Mouse (Mus musculus) heart, postnatal 36 days (tissue): Measurements from ENCODE around the gene Abcc10. TPM values are rescaled to one million over a fixed set of nuclear protein-coding genes. Genes with fewer than 3 reads are reported as not detected.
A peak's percentile ranks its signal among the peaks of the same experiment; 100 is the strongest.

Experiments
- DNase-seq, 2 experiments: peaks; one replicate each; pipeline ENCODE4 v3.0.0; 2021 to 2022
- intact Hi-C: fragments of 180-260 bp; cut with DNase I; formaldehyde crosslinking; loops from one replicate; pipeline ENCODE4 v1.15.1; 2025
- total RNA-seq, 2 experiments: library from RNA; stranded (reverse); gene quantifications; 2 replicates each; pipeline ENCODE4 v1.2.3; 2021

Abcc10 gene
- total RNA-seq, 2 experiments from 2014 or later: 3.8 to 4.9 TPM

DNA sequence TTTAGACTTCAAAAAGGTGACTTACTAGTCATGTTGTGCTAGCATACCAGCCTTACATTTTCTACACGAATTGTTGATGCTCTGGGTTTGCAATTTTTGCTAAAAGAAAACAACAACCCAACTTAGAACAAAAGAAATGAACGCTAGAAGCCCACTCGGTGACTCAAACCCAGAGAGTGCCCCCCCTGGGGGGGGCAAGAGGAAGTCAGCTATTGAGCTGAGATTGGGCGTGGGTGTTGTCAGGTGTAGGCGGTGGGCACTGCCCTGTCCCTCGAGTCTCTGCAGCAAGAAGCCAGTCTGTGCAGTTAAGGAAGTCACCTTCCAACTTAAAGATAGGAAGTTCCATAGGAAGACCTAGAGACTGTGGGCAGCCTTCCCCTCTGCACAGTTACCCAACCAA is 31.6 kb downstream of the Abcc10 start:
- DNase-seq: no peak
- intact Hi-C loops: no loop called here

DNA sequence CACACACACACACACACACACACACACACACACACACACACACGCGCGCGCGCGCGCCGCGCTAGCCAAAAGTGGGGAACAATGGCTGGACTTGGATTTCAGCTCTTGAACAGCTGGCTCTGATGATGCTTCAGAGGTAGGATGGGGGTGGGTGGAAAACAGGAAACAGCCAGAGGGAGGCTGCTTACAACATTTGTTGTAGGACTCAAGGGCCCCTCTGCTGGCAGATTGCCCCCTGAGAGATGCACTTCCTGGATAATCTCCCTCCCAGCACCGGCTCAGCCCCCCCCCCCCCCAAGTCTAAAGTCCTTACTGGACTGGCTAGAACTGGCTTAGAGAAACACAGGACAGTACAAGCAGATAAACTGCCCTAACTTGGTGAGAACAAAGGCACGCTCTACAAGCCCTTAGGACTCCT is 40.5 kb downstream of the Abcc10 start:
- intact Hi-C loops: no loop called here

DNA sequence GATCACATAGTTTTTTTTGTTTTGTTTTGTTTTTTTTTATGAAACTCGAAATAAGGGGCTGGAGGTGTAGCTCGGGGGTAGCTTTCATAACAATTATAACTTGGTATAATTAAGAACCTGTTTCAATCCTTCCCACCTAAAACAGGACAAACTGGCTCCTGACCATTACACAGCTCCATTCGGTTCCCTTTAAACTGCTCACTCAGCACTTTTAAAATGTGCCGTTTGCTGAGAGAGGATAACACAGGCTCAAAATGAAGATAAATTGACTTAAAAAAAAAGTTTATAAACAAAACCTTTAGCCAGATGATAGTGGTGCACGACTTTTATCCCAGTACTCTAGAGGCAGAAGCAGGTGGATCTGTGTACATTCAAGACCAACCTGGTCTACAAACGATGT is 42.7 kb downstream of the Abcc10 start:
- intact Hi-C loops: no loop called here

More for the DNA sequence above, 40.5 kb downstream of the Abcc10 start:
- DNase-seq: peak; percentile 56 to 63

DNA sequence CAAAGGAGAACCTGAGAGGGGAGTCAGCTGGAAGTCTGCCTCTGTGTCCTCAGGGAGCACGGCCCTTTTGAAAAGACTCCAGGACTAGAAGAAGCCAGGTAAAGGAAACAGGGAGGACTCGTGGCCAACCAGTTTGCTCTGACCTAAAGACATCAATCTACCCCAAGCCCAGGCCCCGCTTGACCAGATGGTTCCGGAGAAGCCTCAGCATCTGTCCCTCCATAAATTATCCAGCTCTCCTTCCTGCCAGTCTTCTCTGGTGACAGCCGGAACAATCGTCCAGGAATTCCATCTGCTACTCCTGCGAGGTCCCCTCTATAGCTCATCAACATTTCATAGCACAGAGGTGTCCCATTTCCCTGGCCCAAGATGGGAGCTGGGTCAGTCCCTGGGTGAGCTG is 43.5 kb downstream of the Abcc10 start:
- no peak for DNase-seq

More for the DNA sequence above, 42.7 kb downstream of the Abcc10 start:
- DNase-seq: no peak

GRCm38 (mm10) chr17:46283911-46284310 is 44.2 kb downstream of the Abcc10 start:
- intact Hi-C loops: no loop called here
- no peak for DNase-seq

More for the DNA sequence above, 43.5 kb downstream of the Abcc10 start:
- intact Hi-C loops: no loop called here

GRCm38 (mm10) chr17:46283140-46283539 is 45.0 kb downstream of the Abcc10 start:
- no peak for DNase-seq
- intact Hi-C loops: no loop called here

DNA sequence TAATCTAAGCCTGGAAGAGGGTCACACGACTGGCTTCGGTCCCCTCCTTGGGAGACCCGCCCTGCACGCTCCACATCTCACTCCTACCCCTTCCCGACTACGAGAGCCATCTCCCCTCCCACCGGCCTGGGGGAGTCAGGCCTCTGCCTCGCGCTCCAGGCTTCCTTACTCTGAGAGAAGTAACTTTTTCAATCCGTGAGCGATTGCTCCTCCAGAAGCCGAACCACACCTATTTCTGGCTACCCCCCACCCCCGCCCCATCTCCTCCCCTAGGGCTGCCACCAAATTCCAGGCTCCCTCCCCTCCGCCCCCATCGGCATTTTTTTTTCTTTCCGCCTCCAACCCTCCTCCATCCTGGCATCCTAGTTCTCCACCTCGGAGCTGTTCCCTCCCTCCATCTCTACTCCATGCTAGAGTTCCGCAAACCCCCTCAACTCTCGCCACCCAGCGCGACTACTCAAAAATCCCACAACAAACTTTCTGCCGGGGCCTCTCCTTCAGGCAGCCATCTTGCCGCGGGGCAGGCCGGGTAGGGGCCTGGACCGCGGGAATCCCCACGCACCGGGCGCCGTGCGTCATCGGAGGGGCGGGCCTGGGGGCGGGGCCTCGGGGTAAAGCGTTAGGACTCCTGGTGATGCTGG is 45.5 kb downstream of the Abcc10 start, which contains the start of gene Tjap1:
Gene Tjap1 (minus strand): TSS at position 544 of the 641 bp plus-strand sequence.
- intact Hi-C loops: no loop called here

GRCm38 (mm10) chr17:46278011-46278765 is 50.0 kb downstream of the Abcc10 start:
- DNase-seq: no peak
- intact Hi-C loops: no loop called here

More for the DNA sequence above, 45.5 kb downstream of the Abcc10 start, which contains the start of gene Tjap1:
- peak; percentile 84 for DNase-seq

DNA sequence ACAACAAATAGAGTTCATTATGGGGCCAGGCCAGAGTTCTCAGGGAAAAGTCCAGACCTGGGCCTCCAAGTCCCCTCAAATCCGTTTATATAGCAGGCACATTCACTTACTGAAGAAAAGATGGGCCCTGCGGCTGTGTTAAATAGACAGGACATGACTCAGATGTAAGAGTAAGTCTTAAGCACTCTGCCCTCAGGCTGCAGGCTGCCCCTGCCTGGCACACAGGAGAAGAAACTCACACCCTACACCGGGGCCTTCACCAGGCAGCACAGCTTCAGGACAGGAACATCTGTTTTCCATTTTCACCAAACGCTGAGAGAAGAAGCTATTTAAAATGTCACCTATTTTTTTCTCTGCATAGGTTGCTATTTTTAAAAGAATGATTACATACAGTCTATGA is 50.6 kb downstream of the Abcc10 start:
- DNase-seq: no peak
- intact Hi-C loops: no loop called here

DNA sequence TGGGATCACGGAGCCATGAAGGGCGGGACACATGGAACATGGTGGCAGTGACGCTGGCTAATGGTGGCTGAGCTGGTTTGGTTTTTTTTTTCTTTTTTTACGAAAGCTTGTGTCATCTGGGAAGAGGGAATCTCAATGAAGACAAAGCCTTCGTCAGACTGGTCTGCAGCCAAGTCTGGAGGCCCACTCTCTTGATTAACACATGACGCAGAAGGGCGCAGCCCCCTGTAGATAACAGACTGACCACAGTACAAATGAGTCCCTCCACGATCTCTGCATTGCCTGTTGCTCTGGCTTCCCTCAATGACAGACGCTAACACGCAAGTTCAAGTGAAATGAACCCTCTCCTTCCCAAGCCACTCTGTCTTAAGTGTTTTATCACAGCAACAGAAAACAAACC is 52.6 kb downstream of the Abcc10 start:
- DNase-seq: no peak
- intact Hi-C loops: no loop called here

DNA sequence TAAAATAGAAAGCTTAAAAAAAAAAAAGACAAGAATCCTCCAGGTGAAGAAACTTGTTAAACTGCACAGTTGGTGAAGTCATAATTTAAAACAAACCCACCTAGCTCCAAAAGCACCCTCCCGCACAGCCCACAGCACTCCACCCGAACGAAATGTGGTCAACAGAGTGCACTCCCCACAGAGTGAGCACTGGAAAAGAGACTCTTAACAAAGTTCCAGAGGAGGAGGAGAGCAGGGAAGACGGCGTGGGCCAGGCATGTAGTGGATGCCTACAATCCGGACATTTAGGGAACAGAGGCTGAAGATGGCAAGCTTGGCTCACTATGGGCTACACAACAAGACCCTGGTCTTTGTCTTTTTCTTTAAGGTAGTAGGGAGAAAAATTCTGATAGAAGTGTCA is 53.1 kb downstream of the Abcc10 start:
- intact Hi-C loops: no loop called here
- DNase-seq: no peak

DNA sequence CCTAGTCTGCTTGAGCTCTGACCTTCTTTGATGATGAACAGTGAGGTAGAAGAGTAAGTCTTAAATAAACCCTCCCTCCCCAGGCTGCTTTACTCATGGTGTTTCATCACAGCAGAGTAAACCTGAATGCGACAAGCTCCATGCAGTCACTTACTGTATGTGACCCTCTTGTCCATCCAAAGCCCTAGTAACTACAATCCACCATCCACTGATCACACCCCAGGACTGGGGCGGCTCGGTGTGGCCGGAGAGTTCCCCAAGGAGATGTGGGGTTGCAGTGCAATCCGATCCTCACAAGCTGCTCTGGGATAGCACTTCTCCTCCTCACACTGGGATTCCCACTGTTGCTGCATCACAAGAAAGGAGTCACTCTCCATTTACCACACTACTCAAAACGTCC is 53.7 kb downstream of the Abcc10 start:
- DNase-seq: no peak
- intact Hi-C loops: no loop called here

DNA sequence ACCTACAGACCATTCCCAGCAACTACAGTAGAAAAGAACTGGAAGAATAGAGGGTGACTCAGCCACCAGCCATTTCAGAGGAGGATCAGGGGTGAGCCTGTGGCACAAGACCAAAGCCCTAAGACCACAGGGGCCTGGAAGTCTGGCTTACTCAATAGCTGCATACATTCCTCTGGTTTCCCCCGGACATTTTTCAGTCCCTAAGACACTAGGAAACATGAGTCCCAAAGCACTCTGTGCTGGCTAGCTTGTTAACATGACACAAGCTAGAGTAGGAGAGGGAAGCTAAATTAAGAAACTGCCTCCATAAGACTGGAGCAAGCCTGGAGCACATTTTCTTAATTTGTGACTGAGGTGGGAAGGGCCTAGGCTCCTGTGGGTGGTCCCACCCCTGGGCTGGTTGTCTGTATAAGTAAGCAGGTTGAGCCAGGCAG is 54.3 kb downstream of the Abcc10 start:
- DNase-seq: no peak

GRCm38 (mm10) chr17:46272675-46273074 is 55.5 kb downstream of the Abcc10 start:
- intact Hi-C loops: no loop called here
- peak in 1 of 2 experiments; percentile 36 for DNase-seq

More for the DNA sequence above, 54.3 kb downstream of the Abcc10 start:
- intact Hi-C loops: no loop called here

DNA sequence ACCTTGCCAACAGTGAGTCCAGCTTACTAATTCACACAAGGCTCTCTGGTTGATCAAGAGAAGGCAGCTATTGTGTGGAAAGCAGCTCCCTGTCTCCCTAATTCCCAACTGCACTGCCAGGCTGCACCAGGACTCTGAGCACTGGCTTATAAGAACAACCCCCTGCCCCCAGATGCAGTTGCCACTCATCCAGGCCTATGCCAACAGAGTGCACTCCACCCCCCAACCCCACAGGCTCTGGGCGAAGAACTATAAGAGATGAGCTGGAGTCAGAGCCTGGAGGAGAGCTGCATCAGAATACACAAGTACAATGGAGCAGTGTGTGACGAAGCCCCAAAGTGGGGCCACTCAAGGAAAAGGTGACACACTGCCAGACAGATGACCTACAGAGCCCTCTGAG is 56.1 kb downstream of the Abcc10 start:
- DNase-seq: peak in 1 of 2 experiments; percentile 2
- intact Hi-C loops: no loop called here

DNA sequence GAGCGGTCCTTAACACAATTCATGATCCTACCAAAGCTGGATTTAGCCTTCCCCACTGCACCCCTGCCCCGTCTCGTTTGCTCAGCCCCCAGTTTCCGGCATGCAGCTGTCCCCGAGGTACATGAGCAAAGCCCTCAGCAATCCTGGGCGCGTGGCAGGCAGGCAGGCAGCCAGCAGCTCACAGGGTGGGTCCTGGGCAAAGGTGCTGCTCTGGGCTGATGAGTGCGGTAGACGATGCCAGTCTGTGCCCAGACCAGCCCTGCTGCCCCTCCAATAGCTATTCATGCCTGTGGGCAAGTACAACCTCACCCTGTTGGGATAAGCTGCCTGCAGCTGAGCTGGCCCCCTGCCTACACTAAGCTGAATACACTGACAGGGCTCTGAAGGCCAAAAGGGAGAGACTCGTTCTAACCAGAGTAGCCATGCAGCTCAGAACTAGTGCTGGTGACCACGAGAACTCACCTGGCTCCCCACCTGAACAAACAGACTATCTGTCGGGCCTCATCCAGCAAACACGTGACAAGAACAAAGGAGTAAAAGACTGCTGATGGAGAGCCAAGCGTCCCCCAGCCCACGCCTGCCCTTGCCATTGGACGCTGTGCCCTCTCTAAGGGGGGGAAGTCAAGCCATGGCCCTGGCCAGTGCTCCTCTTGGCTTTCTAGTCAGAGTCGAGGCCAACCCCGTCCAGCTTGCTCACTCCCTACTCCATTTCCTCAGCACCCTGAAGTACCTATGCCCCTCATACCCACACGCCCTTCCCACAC is 58.2 kb downstream of the Abcc10 start:
- intact Hi-C loops: loop anchor here (5.0 kb wide), 1 partner anchor 112 kb away; the partner anchor contains the start of gene Zfp318
- peak; percentile 50 to 58 for DNase-seq

DNA sequence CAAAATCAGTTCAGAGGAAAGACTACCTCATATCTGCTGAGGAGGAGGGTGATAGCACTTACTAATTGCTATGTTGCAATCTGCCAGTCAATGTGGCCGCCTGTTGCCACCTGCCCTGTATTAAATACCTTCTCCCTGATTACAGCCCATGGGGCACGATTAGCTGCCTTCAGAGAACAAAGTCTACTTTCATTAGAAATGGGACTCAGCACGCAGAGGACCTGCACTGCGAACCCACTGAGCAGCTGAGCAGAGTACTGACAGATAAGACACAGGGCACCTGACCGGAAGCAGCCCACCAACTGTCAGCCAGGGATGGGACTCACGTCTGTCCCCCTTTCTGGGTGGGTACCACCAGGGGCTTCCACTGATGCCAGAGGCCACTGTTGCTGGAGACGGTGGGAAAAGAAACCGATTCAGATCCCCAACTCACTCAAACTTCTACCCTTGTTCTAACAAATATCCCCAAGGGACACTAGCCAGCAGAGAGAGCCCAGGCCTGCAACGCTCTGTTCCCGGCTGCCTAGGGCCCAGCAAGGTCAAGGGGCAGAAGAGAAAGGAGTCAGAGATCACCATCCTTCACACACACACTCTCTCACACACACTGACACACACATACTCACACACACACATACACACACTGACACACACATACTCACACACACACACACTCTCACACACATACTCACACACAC is 60.0 kb downstream of the Abcc10 start:
- no peak for DNase-seq
- intact Hi-C loops: loop anchor here (5.0 kb wide), 1 partner anchor 114 kb away; the partner anchor contains the start of gene Zfp318

- intact Hi-C loops: loop anchor here (5.0 kb wide), 1 partner anchor 115 kb away; the partner anchor contains the start of gene Zfp318
- DNase-seq: no peak
These were observed 60.6 kb downstream of the Abcc10 start for GRCm38 (mm10) chr17:46267511-46267910.

GRCm38 (mm10) chr17:46266986-46267385 is 61.2 kb downstream of the Abcc10 start:
- no peak for DNase-seq
- intact Hi-C loops: loop anchor here (1.0 to 5.0 kb wide), 2 partner anchors 31 to 115 kb away; partner anchors contain the start of gene Zfp318
